Mouse (Mus musculus) activated CD4-positive, CD25-positive, alpha-beta regulatory T cell (primary cell): ENCODE data around the gene Tubb2a. TPM values are rescaled to one million over a fixed set of nuclear protein-coding genes. Genes with fewer than 3 reads are reported as not detected.

Experiments used
- polyA plus RNA-seq, 2 experiments: library from polyadenylated mRNA; unstranded; fragments of 100-300 nt; shearing (Covaris generic); gene quantifications; one replicate each; pipeline ENCODE4 v1.2.1; 2017

Tubb2a gene
- 10 to 100 TPM in 1 of 2 experiments, 1 to 10 TPM in 1; 8.1 to 12.1 TPM for polyA plus RNA-seq

DNA sequence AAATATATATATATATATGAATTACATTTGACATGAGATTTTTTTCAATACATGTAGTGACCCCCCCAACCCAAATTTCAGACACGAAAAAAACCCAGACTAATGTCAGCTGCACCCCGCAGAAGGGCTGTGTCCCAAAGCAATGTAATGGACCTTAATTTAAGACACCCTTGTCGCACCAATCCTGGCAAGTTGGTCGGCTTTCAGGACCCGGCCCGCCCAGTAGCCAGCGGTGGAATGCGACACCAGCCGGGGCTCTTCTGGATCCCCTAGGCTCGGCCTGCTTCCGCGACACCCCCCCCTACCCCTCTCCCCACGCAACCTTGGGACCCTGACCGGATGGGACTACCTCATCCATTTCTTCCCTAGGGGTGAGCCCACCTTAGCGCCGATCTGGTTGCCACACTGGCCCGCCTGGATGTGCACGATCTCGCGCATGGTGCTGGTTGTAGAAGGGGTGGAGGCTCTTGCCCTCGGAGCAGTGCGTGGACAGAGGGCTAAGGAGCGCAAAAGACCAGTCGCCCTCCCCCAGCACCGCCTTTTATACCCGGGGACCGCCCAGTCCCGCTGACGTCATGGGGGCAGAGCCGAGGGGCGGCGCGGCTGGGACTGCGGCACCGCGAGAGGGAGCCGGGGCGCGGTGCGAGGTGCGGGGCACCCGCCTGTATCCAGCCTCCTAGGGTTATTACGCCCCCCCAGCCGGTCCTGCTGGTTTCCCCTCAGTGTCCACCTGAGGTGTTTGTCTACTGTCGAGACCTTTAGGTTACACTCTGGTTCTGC, at the start of gene Tubb2a:
Gene Tubb2a (minus strand): TSS at position 516 of the 780 bp plus-strand sequence.

DNA sequence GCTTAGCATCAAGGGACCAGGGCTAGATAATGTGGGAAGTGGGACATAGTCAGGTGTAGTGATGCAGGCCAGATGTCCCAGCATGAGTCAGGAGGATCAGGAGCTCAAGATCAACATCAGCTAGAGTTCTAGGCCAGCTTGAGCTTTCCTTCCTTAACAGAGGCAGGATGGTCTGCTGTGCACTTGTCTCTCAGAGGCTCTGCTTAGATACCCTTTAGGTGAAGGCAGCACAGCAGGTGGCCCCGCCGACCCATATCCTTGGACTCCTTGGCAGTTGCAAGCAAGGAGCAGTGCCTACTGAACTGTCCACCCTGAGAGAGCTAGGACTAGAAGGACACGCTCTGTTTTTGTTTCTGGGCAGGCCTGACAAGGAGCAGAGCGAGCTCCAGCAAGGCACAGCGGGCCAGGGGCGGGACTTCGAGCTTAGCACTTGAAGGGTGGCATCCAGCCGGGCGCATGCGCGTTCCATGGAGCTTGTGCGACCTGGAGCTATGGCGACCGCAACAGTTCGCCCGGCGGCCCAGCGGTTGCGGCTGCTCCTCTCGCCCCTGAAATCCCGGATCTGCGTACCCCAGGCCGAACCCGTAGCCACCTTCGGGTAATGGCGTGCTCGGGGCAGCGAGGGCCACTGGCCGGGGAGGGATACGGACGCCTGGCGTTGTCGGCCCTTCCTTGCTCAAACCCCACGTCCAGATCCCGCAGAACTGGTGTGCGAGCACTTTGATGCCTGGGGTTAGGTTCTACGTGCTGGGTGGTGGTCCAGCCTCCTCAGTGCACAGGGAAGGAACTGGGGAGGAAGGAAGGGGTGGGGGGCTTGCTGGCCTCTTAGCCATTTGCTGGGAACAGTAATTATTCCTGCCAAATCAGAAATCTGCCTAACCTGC, 40.4 kb downstream of the Tubb2a start, which contains the start of gene Bphl:
Gene Bphl (plus strand): TSS at position 426 of the 884 bp plus-strand sequence.

Other genes with a start within 250 kb of the Tubb2a start
- gene Serpinb6e, start 234.6 kb downstream of the Tubb2a start, polyA plus RNA-seq, result not detected
- under 1 TPM in 1 of 2 experiments, not detected in 1; 0.29 TPM for gene Serpinb6c, start 172.3 kb downstream of the Tubb2a start, polyA plus RNA-seq
- 10 to 100 TPM in 1 of 2 experiments, 1 to 10 TPM in 1; 7.9 to 11.8 TPM for gene Nqo2, start 113.3 kb downstream of the Tubb2a start, polyA plus RNA-seq
- gene Ripk1, start 75.6 kb downstream of the Tubb2a start, polyA plus RNA-seq, result 10 to 100 TPM; 52.1 to 69.4 TPM
- gene Serpinb6a, start 75.2 kb downstream of the Tubb2a start, polyA plus RNA-seq, result 10 to 100 TPM; 31.9 to 73.2 TPM
- 10 to 100 TPM; 21.0 to 29.9 TPM for gene Bphl, start 40.4 kb downstream of the Tubb2a start, polyA plus RNA-seq
- gene Tubb2b, start 52.5 kb upstream of the Tubb2a start, polyA plus RNA-seq, result 1 to 10 TPM in 1 of 2 experiments, under 1 TPM in 1; 0.91 to 2.0 TPM
- gene Psmg4, start 85.0 kb upstream of the Tubb2a start, polyA plus RNA-seq, result 10 to 100 TPM; 71.8 to 97.2 TPM